Mouse (Mus musculus): ENCODE measurements at regions not wholly inside any gene's neighbourhood (a gene's known extent, or its start where the extent isn't known, plus 50 kb on each side); places are given as distances from the start of the nearest gene placed in this dataset.

- Histone ChIP-seq H3K27ac (replicated peaks) (no peak overlapping the region), H3K4me2 (no peak overlapping the region), H3K4me3 (replicated peaks) (no peak overlapping the region), H3K27me3 (replicated peaks) (no peaks in the 10 kb centered on the region), H3K9ac (replicated peaks) (no peak overlapping the region), H3K4me1 (no peaks in the 10 kb centered on the region), H3K36me3 (no peaks in the 10 kb centered on the region), H3K9me3 (replicated peaks) (no peaks in the 10 kb centered on the region)
- ATAC-seq (ENCODE audit: low FRiP score), result no peak
- 46% methylated on average over 2 of the region's 2 CpGs for WGBS
Measured at GRCm38 (mm10) chr1:169439621-169440020, 91.6 kb downstream of the Nuf2 start.

GRCm38 (mm10) chr1:169438006-169438405 lies 93.3 kb downstream of the Nuf2 start:
- Histone ChIP-seq H3K4me1 (no peaks in the 10 kb centered on the region), H3K4me3 (replicated peaks) (no peak overlapping the region), H3K9ac (replicated peaks) (no peak overlapping the region), H3K9me3 (replicated peaks) (no peaks in the 10 kb centered on the region), H3K4me2 (no peak overlapping the region), H3K27me3 (replicated peaks) (no peaks in the 10 kb centered on the region), H3K36me3 (no peaks in the 10 kb centered on the region), H3K27ac (replicated peaks) (no peak overlapping the region)
- WGBS, result 53% methylated on average over 3 of the region's 3 CpGs
- no peak for ATAC-seq (ENCODE audit: low FRiP score)

- Histone ChIP-seq H3K36me3 (no peaks in the 10 kb centered on the region), H3K27me3 (replicated peaks) (no peaks in the 10 kb centered on the region), H3K27ac (replicated peaks) (no peak overlapping the region), H3K4me1 (no peaks in the 10 kb centered on the region), H3K9ac (replicated peaks) (no peak overlapping the region), H3K4me3 (replicated peaks) (no peak overlapping the region), H3K9me3 (replicated peaks) (no peaks in the 10 kb centered on the region), H3K4me2 (no peak overlapping the region)
- ATAC-seq (ENCODE audit: low FRiP score), result no peak
- 63% methylated on average over 3 of the region's 3 CpGs for WGBS
Measured at GRCm38 (mm10) chr1:169422408-169422807, 108.9 kb downstream of the Nuf2 start.

- H3K36me3 ChIP-seq, result no peaks in the 10 kb centered on the region
- no peak overlapping the region for H3K9ac ChIP-seq (replicated peaks)
- no peak overlapping the region for H3K27ac ChIP-seq (replicated peaks)
- H3K4me3 ChIP-seq (replicated peaks), result no peak overlapping the region
- no peaks in the 10 kb centered on the region for H3K4me1 ChIP-seq
- WGBS, result 59% methylated on average over 1 of the region's 1 CpGs
- ATAC-seq (ENCODE audit: low FRiP score), result no peak
- H3K27me3 ChIP-seq (replicated peaks), result no peaks in the 10 kb centered on the region
- no peaks in the 10 kb centered on the region for H3K9me3 ChIP-seq (replicated peaks)
- no peak overlapping the region for H3K4me2 ChIP-seq
Measured at GRCm38 (mm10) chr1:169421671-169422070, 109.6 kb downstream of the Nuf2 start.

GRCm38 (mm10) chr1:169418665-169419045 lies 112.6 kb downstream of the Nuf2 start:
- Histone ChIP-seq H3K9ac (replicated peaks) (no peak overlapping the region), H3K4me3 (replicated peaks) (no peak overlapping the region), H3K27ac (replicated peaks) (no peak overlapping the region), H3K4me1 (no peaks in the 10 kb centered on the region), H3K4me2 (no peak overlapping the region), H3K36me3 (no peaks in the 10 kb centered on the region), H3K27me3 (replicated peaks) (no peaks in the 10 kb centered on the region), H3K9me3 (replicated peaks) (no peaks in the 10 kb centered on the region)
- WGBS, result 91% methylated on average over 4 of the region's 4 CpGs
- no peak for ATAC-seq (ENCODE audit: low FRiP score)

GRCm38 (mm10) chr1:169417979-169418664 lies 113.1 kb downstream of the Nuf2 start:
- Histone ChIP-seq H3K4me2 (no peak overlapping the region), H3K4me1 (no peaks in the 10 kb centered on the region), H3K9me3 (replicated peaks) (no peaks in the 10 kb centered on the region), H3K36me3 (no peaks in the 10 kb centered on the region), H3K27ac (replicated peaks) (no peak overlapping the region), H3K27me3 (replicated peaks) (no peaks in the 10 kb centered on the region), H3K4me3 (replicated peaks) (no peak overlapping the region), H3K9ac (replicated peaks) (no peak overlapping the region)
- ATAC-seq (ENCODE audit: low FRiP score), result no peak; the same call in 1 of the 2 replicates
- WGBS, result 69% methylated on average over 10 of the region's 10 CpGs

- no peaks in the 10 kb centered on the region for H3K9me3 ChIP-seq (replicated peaks)
- peaks cover 6% of the 10 kb centered on the region; the same call in 1 of the 2 replicates for H3K4me1 ChIP-seq
- no peaks in the 10 kb centered on the region for H3K27me3 ChIP-seq (replicated peaks)
- H3K9ac ChIP-seq (replicated peaks), result no peak overlapping the region
- H3K27ac ChIP-seq (replicated peaks), result no peak overlapping the region
- no peak overlapping the region for H3K4me3 ChIP-seq (replicated peaks)
- H3K36me3 ChIP-seq, result no peaks in the 10 kb centered on the region
- WGBS, result 95% methylated on average over 1 of the region's 1 CpGs
- no peak overlapping the region for H3K4me2 ChIP-seq
- no peak for ATAC-seq (ENCODE audit: low FRiP score)
Measured at GRCm38 (mm10) chr1:169416701-169417100, 114.6 kb downstream of the Nuf2 start.

- Histone ChIP-seq H3K9ac (replicated peaks) (no peak overlapping the region), H3K4me3 (replicated peaks) (no peak overlapping the region), H3K36me3 (no peaks in the 10 kb centered on the region), H3K27me3 (replicated peaks) (no peaks in the 10 kb centered on the region; the same call in 1 of the 2 replicates), H3K9me3 (replicated peaks) (no peaks in the 10 kb centered on the region), H3K27ac (replicated peaks) (no peak overlapping the region), H3K4me1 (peaks cover 6% of the 10 kb centered on the region; the same call in 1 of the 2 replicates), H3K4me2 (no peak overlapping the region)
- WGBS, result 67% methylated on average over 2 of the region's 2 CpGs
- ATAC-seq (ENCODE audit: low FRiP score), result no peak
Measured at GRCm38 (mm10) chr1:169408120-169408519, 123.1 kb downstream of the Nuf2 start.

- no peaks in the 10 kb centered on the region for H3K9me3 ChIP-seq (replicated peaks)
- no peaks in the 10 kb centered on the region for H3K36me3 ChIP-seq
- no peak overlapping the region for H3K9ac ChIP-seq (replicated peaks)
- no peak overlapping the region for H3K27ac ChIP-seq (replicated peaks)
- H3K4me2 ChIP-seq, result no peak overlapping the region
- ATAC-seq (ENCODE audit: low FRiP score), result no peak
- H3K4me3 ChIP-seq (replicated peaks), result no peak overlapping the region
- H3K27me3 ChIP-seq (replicated peaks), result no peaks in the 10 kb centered on the region
- no peaks in the 10 kb centered on the region for H3K4me1 ChIP-seq
- 71% methylated on average over 6 of the region's 6 CpGs for WGBS
Measured at GRCm38 (mm10) chr1:169400841-169401240, 130.4 kb downstream of the Nuf2 start.

- Histone ChIP-seq H3K27me3 (replicated peaks) (no peaks in the 10 kb centered on the region), H3K4me1 (no peaks in the 10 kb centered on the region), H3K9ac (replicated peaks) (no peak overlapping the region), H3K9me3 (replicated peaks) (no peaks in the 10 kb centered on the region), H3K27ac (replicated peaks) (no peak overlapping the region), H3K4me2 (no peak overlapping the region), H3K4me3 (replicated peaks) (no peak overlapping the region), H3K36me3 (no peaks in the 10 kb centered on the region)
- ATAC-seq (ENCODE audit: low FRiP score), result no peak
- WGBS, result 96% methylated on average over 4 of the region's 4 CpGs
Measured at GRCm38 (mm10) chr1:169397371-169397770, 133.9 kb downstream of the Nuf2 start.

- WGBS, result 79% methylated on average over 1 of the region's 1 CpGs
- no peak for ATAC-seq (ENCODE audit: low FRiP score)
- Histone ChIP-seq H3K36me3 (no peaks in the 10 kb centered on the region), H3K27me3 (replicated peaks) (no peaks in the 10 kb centered on the region), H3K4me2 (no peak overlapping the region), H3K27ac (replicated peaks) (no peak overlapping the region), H3K9ac (replicated peaks) (no peak overlapping the region), H3K9me3 (replicated peaks) (no peaks in the 10 kb centered on the region), H3K4me1 (peaks cover 14% of the 10 kb centered on the region), H3K4me3 (replicated peaks) (no peak overlapping the region)
Measured at GRCm38 (mm10) chr1:169387056-169387455, 144.2 kb downstream of the Nuf2 start.

- Histone ChIP-seq H3K4me3 (replicated peaks) (no peak overlapping the region), H3K9me3 (replicated peaks) (no peaks in the 10 kb centered on the region), H3K4me1 (peaks cover 14% of the 10 kb centered on the region), H3K9ac (replicated peaks) (no peak overlapping the region), H3K36me3 (no peaks in the 10 kb centered on the region), H3K4me2 (no peak overlapping the region), H3K27me3 (replicated peaks) (no peaks in the 10 kb centered on the region), H3K27ac (replicated peaks) (no peak overlapping the region)
- WGBS, result 52% methylated on average over 10 of the region's 10 CpGs
- ATAC-seq (ENCODE audit: low FRiP score), result no peak
Measured at GRCm38 (mm10) chr1:169385740-169386424, 145.4 kb downstream of the Nuf2 start.

Data from neural tube, embryonic 15.5 days (tissue).